Mouse (Mus musculus) bone marrow macrophage, adult 2 months (primary cell): ENCODE results near the gene Grip1.

ENCODE experiments used
- CTCF ChIP-seq: IDR thresholded peaks from 2 replicates; pipeline ENCODE4 v1.5.1; 2012; ENCODE audit warnings: low read depth, mild to moderate bottlenecking, low read length, moderate library complexity
- POLR2A ChIP-seq: IDR thresholded peaks from 2 replicates; pipeline ENCODE4 v1.6.1; 2012; ENCODE audit warnings: mild to moderate bottlenecking, low read depth, low read length, borderline replicate concordance

- TF ChIP-seq CTCF (no peak), POLR2A (no peak)
Observed at GRCm38 (mm10) chr10:120125465-120125857, 671.8 kb downstream of the Grip1 start.
